Mouse (Mus musculus): ENCODE data around the gene Irf9. TPM values are rescaled to one million over a fixed set of nuclear protein-coding genes. Genes with fewer than 3 reads are reported as not detected.

The Irf9 gene
- total RNA-seq, 1 experiment from 2014 or later: 24.2 TPM

DNA sequence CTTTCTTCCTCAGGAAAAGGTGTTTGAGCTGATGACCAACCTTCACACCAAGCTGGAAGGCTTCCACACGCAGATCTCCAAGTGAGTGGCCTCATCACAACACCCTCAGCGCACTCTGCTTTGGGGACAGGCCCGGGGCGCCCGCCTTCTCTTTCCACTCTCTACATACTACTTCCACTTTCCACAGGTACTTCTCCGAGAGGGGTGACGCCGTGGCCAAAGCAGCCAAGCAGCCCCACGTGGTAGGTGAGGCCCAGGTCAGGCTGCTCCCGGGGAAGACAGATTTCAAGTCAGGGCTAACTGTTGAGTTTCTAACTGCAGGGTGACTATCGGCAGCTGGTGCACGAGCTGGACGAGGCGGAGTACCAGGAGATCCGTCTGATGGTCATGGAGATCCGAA is 22.6 kb upstream of the Irf9 start:
- DNase-seq: no peak

DNA sequence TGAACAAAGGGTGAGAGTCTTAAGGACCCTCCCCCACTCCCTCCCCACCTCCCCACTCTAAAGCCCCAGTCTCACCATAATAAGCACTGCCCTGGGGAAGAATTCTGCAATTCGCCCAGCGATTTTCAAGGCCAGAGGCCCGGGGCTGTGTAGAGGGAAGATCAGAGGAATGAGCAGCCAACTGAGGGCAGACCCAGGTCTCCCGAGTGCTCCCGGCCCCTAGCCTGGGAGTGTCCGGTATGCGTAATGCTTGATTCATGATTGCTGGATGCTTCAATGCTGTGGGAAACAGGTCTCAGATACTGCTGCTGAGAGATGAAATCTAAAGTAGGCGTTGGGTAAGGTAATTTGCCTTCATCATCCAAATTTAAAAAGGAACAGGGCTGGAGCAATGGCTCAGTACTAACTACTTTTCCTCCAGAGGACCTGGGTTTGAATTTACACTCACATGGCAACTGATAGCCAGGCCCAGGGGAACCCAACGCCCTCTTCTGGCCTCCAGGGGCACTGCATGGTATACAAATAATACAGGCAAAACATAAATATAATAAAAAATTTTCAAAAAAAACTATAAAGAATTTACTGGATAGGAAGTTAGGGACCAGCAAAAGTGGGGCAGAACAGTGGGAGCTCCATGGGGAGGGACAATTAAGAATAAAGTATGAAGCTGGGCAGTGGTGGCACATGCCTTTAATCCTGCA is 21.2 kb upstream of the Irf9 start:
- DNase-seq: no peak

DNA sequence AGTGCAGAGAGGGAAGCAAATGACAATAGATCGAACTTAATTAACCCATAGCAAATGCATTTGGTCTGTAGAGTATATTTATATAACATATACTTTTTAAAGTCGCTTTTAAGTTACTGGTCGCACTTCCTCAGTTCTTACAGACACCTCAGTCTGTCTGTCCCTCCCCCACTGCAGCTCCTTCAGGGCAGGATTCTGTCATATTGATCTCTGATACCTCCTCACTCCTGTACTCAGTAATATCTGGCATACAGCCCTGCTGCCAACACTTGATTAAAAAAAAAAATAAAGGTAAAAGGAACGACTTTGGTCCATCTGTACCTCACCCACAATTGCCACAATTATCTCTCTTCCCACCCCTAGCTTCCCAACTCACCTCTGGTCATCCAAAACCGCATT is 19.1 kb upstream of the Irf9 start:
- no peak for DNase-seq

DNA sequence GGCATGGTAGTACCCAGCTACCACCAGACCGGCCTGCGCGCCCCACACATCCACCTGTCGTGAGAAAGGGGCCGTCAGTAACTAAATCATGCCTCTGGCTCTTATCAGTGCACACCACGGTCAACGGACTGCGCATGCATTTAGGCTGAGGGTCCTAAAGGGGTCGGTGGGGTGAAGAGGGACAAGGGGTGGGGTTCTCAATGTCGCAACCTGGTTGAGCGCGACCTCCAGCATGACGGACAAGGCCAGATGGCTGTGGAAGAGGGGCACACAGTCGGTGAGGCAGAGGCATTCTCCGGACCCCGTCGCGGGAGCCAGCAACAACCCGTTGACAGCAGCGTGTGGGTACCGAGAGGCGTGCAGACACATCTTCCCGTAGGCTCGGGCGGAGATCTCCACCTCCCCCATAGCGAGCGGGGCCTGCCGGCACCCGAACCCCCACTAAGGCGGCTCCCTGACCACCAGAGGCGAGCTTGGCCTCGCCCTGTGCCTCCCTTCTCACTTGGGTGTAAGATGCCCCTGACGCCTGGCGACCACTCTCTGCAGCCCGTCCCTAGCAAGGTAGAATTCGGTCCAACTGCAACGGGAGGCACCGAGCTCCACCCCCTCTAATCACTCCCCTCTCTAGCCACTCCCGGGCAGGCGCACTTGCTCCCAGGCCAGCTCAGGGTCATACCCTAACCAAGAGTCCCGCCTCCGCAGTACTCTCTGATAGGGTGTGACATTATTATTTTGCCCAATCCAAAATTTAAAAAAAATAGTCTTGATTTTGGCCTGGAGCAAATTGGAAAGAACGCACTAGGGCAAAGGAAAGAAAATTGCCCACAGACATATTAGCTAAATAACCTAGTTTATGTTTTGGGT is 18.4 kb upstream of the Irf9 start, which contains the start of gene Emc9:
TSS of gene Emc9 (minus strand) at position 601 of the 864 bp plus-strand sequence.
- peak; percentile 89 for DNase-seq

DNA sequence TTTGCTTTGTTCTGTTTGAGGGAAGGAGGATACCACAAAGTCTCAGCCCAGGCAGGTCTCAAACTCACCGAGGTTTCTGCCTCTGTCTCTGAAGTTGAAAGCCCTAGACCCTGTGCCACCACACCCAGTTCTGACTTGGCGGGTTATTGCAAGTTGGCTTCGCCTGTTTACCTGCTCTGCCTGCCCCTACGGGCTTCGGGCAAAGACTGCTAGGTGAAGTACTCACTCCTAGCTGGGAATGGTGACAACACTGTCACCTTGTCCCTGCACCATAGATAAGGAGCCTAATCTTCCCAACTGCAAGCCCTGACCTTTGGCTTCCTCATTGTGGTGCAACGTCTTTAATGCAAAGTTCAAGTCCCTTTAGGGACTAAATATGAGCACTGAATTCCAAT is 17.8 kb upstream of the Irf9 start:
- DNase-seq: no peak

DNA sequence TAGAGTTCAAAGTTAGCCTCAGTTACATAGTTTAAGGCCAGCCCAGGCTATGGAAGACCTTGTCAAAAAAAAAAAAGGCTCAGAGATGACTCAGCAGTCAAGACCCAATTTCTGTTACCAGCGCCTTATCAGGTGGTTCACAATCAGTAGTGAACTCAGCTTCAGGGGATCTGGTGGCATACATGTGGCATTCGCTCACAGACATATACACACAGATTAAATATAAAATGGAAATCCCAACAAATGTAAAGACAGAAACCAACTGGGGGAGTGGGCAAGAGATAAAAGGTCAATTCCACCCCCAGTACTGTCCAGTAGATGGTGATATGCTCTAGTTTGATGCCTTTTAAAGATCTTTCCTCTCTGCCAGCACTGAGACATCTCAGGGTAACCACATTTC is 17.2 kb upstream of the Irf9 start:
- DNase-seq: no peak

DNA sequence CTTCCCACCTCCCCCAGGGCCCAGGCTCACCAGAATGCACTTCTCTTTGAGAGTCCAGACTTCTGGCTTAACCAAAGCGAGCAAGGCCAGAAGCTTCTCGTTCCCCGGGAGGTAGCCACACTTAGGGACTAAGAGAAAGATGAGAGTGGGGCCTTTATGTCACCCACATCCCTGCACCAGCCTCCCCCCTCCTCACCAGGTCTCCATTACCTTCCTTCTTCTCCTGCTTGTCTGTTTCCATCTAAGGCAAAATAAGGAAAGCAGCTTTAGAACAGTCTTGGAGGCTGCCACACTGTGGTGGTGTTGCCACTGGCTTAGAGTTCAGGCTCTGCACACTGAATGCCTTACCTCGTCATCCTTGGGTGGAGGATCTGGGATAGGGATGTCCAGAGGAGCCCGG is 14.1 kb upstream of the Irf9 start:
- DNase-seq: no peak

DNA sequence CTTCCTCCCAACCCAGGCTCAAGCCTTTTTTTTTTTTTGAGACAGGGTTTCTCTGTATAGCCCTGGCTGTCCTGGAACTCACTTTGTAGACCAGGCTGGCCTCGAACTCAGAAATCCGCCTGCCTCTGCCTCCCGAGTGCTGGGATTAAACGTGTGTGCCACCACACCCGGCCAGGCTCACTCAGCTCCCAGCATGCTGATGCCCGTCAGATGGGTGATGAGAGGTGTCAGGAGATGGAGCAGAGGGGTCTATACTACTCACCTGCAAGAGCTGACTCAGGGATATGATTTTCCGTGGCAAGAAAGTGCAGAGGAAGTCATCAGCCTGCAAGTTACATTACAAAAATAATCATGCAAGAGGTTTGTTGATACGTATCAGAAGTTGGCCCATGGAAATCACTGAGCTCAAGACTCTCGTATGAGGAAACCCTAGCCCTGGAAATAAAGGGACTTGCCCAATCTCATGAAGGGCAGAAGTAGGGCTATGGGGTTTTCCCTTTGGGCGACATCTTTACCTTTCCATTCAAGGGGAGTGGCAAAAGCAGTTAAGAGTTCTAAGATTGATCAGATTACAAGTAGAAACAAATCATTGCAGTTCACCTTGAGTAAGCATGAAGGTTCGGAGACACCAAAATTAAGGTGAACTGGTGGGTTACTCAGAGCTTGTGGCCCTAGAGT is 13.5 kb upstream of the Irf9 start:
- DNase-seq: no peak

DNA sequence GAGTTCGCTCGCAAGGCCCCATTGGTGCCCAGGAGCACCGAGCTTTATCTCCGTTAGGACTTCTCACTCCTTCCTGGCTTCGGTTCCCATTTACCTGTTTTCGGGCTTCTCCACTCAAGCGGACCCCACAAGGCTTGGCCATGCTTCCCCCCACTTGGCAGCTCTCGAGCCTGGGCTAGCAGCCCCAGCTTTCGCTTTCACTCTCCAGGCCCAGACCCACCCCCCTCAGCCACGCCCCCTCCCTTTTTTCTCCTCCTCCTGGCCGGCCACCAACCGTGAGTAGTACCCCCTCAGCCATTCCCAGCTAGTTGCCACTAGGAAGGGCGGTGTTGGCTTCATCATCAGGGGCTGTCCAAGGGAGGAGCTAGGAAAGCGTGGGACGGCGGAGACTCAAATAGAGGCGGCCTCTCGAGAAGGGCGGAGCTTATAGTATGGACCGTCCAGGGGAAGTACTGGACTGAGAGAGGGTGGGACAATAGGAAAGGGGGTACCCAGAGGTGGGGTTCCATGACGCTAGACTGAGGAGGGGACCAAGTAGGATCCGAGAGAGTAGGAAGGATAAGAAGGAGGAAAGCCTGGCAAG is 12.5 kb upstream of the Irf9 start, which contains the start of gene Psme2:
TSS of gene Psme2 (minus strand) at position 366 of the 583 bp plus-strand sequence.
- peak; percentile 90 for DNase-seq

DNA sequence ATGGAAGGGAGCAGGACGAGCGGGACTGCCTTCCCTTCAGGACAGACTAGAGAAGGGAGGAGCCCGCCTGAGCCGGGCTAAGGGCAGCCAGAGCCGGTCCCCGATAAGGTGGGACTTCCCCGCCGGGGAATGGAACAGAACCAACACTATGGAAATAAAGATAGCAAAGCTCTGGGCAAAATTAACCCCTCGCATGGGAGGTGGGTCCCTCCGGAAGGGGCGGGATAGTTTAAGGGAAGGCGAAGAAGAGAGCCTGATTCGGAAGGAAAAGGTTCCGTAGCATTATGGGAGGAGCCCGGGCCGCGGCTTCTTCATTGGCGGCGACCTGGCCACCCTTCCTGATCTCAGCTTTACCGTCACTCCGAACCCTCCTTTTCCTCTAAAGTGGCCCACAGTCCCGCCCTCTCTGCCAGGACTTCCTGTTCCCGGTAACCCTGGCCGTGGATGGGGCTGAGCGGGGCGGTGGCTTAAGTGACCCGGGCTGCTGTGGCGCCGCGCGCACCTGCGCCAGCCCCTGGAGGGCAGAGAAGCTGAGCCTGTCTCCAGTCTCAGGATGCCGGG is 12.0 kb upstream of the Irf9 start, which contains the start of gene Rnf31:
TSS of gene Rnf31 (plus strand) at position 378 of the 561 bp plus-strand sequence.
- DNase-seq: peak; percentile 92

DNA sequence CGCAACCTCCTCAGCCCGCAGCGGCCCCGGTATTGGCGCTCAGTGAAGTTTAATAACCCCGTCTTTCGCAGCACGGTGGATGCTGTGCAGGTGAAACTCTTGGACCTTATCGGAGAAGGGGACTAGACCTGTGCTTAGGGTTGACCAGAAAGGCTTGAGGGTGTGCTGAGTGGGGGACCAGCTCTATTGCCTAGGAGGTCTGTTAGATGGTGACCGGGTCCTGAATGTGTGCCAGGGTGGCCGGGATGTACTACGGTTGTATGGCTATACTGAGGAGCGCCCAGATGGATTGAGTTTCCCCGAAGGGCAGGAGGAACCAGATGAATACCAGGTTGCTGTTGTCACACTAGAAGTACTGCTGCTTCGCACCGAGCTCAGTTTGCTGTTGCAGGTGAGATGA is 11.1 kb upstream of the Irf9 start:
- no peak for DNase-seq

DNA sequence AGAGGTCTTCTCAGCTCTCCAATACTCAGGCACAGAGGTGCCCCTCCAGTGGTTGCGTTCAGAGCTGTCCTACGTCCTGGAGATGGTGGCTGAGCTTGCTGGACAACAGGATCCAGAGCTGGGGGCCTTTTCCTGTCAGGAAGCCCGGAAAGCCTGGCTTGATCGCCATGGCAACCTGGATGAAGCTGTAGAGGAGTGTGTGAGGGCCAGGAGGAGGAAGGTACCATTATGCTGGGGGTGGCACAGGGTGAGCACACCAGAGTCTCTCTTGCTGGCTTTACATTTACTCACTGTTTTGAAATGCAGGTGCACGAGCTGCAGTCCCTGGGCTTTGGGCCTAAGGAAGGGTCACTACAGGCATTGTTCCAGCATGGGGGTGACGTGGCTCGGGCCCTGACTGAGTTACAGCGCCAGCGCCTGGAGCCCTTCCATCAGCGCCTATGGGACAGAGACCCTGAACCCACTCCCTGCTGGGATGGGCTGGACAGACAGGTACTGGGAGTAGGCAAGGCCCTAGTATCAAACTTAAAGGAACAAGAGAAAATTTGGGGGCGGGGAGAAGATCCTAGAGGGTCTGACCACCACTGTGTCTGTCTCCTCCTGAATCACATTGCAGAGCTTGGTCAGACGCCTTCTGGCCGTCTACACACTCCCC is 7.2 kb upstream of the Irf9 start:
- DNase-seq: no peak

DNA sequence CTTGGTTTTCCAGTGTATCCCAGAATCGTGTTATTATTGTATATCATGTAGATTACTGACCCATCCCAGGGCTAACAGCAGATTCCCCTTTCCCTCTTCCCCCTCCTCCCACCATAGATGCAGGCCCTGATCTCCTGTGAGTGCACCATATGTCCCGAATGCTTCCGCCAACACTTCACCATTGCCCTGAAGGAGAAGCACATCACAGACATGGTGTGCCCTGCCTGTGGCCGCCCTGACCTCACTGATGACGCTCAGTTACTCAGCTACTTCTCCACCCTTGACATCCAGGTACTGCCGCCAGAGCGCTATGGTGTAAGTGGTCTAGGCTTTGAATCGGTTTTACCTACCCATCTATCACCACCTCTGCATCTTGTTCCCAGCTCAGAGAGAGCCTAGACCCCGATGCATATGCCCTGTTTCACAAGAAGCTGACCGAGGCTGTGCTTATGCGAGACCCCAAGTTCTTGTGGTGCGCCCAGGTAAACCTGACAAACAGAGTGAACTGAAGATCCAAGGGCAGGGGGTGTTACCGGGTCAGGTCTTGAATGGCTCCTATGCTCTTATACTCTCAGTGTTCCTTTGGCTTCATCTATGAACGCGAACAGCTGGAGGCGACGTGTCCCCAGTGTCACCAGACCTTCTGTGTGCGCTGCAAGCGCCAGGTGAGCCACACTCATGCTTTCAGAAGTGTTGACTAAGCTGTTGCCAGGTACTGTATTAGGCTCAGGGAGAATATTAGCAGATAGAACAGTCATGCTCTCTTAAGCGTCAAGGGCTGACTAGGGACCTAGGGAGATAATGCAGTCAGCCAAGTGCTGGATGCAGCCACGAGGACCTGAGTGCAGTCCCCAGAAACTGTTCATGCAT is 4.6 kb upstream of the Irf9 start:
- DNase-seq: no peak

DNA sequence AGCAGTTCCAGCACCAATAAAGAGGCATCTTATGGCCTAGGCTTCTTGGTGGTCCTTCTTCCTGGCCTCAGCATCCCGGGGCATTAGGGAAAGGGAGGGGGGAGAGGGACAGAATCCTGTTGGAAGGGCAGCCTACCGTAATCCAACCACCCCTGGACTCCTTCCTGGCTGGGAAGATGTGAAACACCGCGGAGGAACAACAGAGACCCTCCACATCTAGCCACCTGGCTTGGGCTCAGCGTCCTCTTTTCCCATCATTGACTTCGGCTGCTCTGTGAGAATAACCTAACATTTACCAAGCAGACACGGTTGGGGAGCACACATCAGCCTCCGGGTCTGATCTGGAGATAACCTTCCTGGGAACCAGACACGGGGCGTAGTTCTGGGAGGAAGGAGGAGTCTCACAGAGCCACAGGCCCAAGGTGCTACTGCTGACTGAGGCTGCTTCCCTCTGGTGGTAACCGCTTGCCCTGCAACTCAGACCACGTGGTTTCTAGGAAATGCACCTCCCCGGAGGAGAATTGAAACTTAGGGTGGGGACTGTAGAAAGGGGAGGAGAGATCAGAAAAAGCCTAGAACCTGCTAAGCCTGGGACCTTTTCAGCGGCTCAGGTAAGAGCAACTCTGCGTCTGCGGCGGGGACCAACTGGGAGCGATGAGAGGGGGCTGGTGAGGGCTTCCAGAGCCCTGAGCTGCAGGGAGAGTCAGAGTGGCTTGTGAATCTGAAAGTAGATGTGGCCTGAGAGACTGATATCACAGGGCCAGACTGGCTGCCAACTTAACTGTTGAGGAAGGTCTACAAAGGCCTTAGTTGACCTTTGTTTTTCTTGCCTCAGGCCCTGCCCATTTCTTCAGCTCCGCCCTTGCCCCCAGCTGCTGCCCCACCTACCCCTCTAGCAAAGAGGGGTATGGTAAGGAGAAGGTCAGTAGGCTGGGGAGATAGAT is 534 bp downstream of the Irf9 start:
- DNase-seq: peak; percentile 86

DNA sequence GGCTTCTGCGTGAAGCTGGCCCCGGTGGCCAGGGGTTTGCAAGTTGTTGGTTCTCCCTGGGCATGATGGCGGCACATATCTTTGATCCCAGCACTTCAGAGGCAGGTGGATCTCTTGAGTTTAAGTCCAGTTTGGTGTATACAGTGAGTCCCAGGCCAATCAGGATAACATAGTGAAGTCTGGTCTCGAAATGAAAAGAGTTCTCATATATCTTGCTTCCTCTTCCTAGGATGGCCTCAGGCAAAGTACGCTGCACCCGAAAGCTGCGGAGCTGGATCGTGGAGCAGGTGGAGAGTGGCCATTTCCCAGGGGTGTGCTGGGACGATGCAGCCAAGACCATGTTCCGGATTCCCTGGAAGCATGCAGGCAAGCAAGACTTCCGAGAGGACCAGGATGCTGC is 1.5 kb downstream of the Irf9 start:
- DNase-seq: no peak

DNA sequence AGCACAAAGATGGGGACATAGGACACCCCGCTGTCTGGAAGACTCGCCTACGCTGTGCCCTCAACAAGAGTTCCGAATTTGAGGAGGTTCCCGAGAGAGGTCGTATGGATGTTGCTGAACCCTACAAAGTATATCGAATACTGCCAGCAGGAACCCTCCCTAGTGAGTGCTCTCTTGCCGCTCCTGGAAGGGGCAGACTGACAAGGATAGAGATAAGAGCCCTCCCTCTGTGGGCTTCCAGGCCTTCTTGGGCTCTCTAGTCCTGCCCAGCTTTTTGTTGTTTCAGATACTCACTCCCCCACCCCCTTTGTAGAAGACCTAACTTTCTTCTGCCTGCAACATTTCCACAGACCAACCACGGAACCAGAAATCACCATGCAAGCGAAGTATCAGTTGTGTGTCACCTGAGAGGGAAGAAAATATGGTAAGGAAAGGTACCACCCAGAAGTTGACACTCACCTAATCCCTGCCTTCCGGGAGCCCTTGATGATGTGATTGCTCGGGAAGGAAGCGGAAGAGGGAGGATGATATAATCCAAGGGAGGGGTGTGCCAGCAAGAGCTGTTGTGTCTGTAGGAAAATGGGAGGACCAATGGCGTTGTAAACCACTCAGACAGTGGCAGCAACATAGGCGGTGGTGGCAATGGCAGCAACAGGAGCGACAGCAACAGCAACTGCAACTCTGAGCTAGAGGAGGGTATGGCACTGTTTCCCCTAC is 2.5 kb downstream of the Irf9 start:
- no peak for DNase-seq

DNA sequence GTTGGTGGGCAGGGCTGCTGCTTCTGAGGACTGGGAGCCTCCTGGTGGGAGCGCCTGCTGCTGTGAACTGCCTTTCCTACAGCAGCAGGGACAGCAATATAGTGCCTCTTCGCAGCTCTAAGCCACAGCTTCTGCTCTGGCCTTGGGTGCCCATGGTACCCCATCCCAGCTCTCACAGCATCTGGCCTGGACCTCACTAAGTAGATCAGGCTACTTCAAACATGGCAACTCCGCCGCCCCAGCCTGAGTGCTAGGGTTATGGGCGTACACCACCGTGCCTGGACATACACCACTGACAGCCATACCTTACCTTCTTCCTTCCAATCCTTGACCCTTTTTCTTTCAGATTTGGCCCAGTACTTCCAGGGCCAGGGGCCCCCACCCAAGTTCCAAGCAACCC is 5.0 kb downstream of the Irf9 start:
- no peak for DNase-seq

DNA sequence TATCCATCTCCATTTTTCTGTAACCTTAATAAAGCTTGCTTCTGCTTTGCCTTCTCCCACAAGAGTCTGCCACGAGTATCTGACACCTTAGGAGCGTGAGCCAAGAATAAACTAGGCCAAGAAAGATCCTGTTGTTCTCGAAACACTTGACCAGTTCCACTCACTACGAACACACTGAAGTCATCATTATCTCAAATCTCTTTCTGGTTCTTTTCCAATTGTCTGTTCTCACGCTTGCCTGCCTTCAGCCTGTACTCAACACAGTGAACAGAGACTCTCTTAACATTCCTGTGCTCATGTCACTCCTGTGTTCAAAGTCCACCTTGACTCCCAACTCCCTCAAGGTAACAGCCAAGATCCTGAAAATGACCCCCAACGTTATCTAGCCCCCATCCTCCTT is 10.0 kb downstream of the Irf9 start:
- DNase-seq: no peak
